Mouse (Mus musculus) heart, adult 2 months (tissue): Measurements from ENCODE around the gene Plpp7.

Source experiments
- CTCF ChIP-seq: fragments of 200-600 bp; IDR thresholded peaks from 2 replicates; pipeline ENCODE4 v1.8.1; 2022; ENCODE audit warnings: antibody characterized with exemption, mild to moderate bottlenecking, moderate library complexity
- POLR2A ChIP-seq: fragments of 200-500 bp; IDR thresholded peaks from 2 replicates; pipeline ENCODE4 v1.6.1; 2011; ENCODE audit warnings: mild to moderate bottlenecking, low read depth, low read length, control low read depth; ENCODE audit not compliant: insufficient read depth

GRCm38 (mm10) chr2:32066005-32066404 lies 29.3 kb upstream of the Plpp7 start:
- TF ChIP-seq CTCF (peak; percentile 47), POLR2A (no peak)
